Mouse (Mus musculus): ENCODE measurements at regions not wholly inside any gene's neighbourhood (a gene's known extent, or its start where the extent isn't known, plus 50 kb on each side); places are given as distances from the start of the nearest gene placed in this dataset.

GRCm38 (mm10) chr17:45237246-45237645 is 196.3 kb downstream of the Cdc5l start:
- TF ChIP-seq TAL1 (IDR thresholded peaks at IDR 0.05; ENCODE audit: low read length) (no peak), GATA1 (IDR thresholded peaks at IDR 0.05; ENCODE audit: low read length) (no peak)

Data from erythroblast, embryonic 14.5 days (primary cell).